Mouse (Mus musculus): ENCODE measurements around the gene Ilf3.

GRCm38 (mm10) chr9:21383966-21384365, 16.3 kb downstream of the Ilf3 start:
- no peak for TF ChIP-seq GATA1 (IDR thresholded peaks at IDR 0.05; ENCODE audit: borderline replicate concordance, low read length)
- TF ChIP-seq FLI1 (IDR thresholded peaks at IDR 0.05; ENCODE audit: low read length): no peak

All from megakaryocyte, embryonic 14.5 days (primary cell).